Mouse (Mus musculus) intestine, embryonic 16.5 days (tissue): Measurements from ENCODE around the gene Gm49369. TPM values are rescaled to one million over a fixed set of nuclear protein-coding genes. Genes with fewer than 3 reads are reported as not detected.

Source experiments
- ATAC-seq: fragments of 200-750 bp; cut with Nextera tagmentation; 2 replicates; pipeline ENCODE4 v1.8.0; 2017; ENCODE audit warnings: moderate TSS enrichment, moderate library complexity
- H3K27ac ChIP-seq: fragments of 300-500 bp; sonication (generic); 2 replicates; pipeline ENCODE4 v1.5.1; 2014; ENCODE audit warnings: mild to moderate bottlenecking, low read length
- H3K27me3 ChIP-seq: fragments of 300-500 bp; sonication (generic); replicated peaks from 2 replicates; pipeline ENCODE4 v1.6.1; 2014; ENCODE audit warnings: low read length, control low read depth, mixed read lengths; ENCODE audit not compliant: control insufficient read depth, insufficient read depth
- H3K36me3 ChIP-seq: fragments of 300-500 bp; sonication (generic); 2 replicates; pipeline ENCODE4 v1.6.1; 2014; ENCODE audit warnings: low read length, control low read depth; ENCODE audit not compliant: control insufficient read depth, insufficient read depth
- H3K4me1 ChIP-seq: fragments of 300-500 bp; sonication (generic); 2 replicates; pipeline ENCODE4 v1.6.1; 2014; ENCODE audit warnings: low read length, control low read depth, mixed read lengths; ENCODE audit not compliant: control insufficient read depth, insufficient read depth
- H3K4me2 ChIP-seq: fragments of 300-500 bp; sonication (generic); 2 replicates; pipeline ENCODE4 v1.6.1; 2014; ENCODE audit warnings: low read depth, low read length, control low read depth
- H3K4me3 ChIP-seq: fragments of 300-500 bp; sonication (generic); 2 replicates; pipeline ENCODE4 v1.5.1; 2014; ENCODE audit warnings: mild to moderate bottlenecking, low read length
- H3K9ac ChIP-seq: fragments of 300-500 bp; sonication (generic); 2 replicates; pipeline ENCODE4 v1.6.1; 2014; ENCODE audit warnings: low read depth, low read length
- H3K9me3 ChIP-seq: fragments of 300-500 bp; sonication (generic); 2 replicates; pipeline ENCODE4 v1.6.1; 2016; ENCODE audit warnings: low read length, control low read depth; ENCODE audit not compliant: control insufficient read depth
- WGBS: fragments of 180-500 bp; shearing (Covaris S2); extraction: QIAGEN DNeasy Blood & Tissue Kit; methylation state at CpG from one replicate; pipeline ENCODE4 v1.1.7; 2014; 5-methylcytosine and 5-hydroxymethylcytosine counted together
- polyA plus RNA-seq: library from polyadenylated mRNA; unstranded; fragments of >200 nt; fragmentation: Nextera tagmentation; extraction: Ambion mirVana; gene quantifications from 2 replicates; pipeline ENCODE4 v1.2.1, GENCODE M21; 2015

The Gm49369 gene
- polyA plus RNA-seq, 1 experiment from 2014 or later, result 0.43 TPM

DNA sequence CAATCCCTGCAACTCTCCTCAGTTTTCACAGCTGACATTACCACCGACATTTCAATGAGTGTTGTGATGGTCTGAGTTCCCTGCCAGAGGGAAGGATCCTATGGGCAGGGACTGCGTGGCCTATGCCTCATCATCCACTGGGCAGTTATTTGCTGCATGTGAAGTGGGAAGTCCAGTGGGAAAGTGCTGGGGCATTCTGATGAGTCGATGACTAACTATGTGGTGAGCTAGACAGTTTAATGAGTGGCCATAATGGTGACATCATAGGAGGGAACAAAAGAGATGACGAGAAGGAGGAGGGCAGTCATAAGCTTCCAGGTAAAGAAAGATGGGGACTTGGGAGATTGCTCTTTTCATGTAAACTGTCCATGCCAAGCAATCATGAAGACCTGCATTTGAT is 19.4 kb downstream of the Gm49369 start:
- Histone ChIP-seq H3K36me3 (no peaks in the 10 kb centered on the region), H3K4me1 (no peaks in the 10 kb centered on the region), H3K27me3 (no peaks in the 10 kb centered on the region), H3K9ac (no peak overlapping the region), H3K4me3 (no peak overlapping the region), H3K9me3 (no peaks in the 10 kb centered on the region), H3K4me2 (no peak overlapping the region), H3K27ac (no peak overlapping the region)
- no peak for ATAC-seq
- 78% methylated on average over 4 of the region's 4 CpGs for WGBS

DNA sequence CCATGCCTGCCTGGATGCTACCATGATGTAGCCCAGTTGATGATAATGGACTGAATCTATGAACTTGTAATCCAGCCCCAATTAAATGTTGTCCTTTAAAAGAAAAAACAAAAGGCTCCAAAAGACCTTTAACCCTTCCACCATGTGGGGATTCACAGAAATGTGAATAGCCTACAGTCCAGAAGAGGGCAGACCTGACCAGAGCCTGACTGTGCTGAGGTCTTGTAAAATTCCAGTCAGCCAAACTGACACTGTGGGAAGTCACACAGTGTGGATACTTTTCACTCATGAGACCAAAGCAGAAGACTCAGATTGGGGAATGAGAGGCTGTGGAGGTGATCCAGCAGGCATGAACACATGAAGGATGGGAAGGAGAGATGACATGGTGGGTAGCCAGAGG is 21.7 kb downstream of the Gm49369 start:
- no peaks in the 10 kb centered on the region for H3K9me3 ChIP-seq
- H3K9ac ChIP-seq, result no peak overlapping the region
- ATAC-seq, result no peak
- no peak overlapping the region for H3K4me3 ChIP-seq
- H3K4me2 ChIP-seq, result no peak overlapping the region
- H3K4me1 ChIP-seq, result no peaks in the 10 kb centered on the region
- no peak overlapping the region for H3K27ac ChIP-seq
- H3K27me3 ChIP-seq, result no peaks in the 10 kb centered on the region
- no peaks in the 10 kb centered on the region for H3K36me3 ChIP-seq

DNA sequence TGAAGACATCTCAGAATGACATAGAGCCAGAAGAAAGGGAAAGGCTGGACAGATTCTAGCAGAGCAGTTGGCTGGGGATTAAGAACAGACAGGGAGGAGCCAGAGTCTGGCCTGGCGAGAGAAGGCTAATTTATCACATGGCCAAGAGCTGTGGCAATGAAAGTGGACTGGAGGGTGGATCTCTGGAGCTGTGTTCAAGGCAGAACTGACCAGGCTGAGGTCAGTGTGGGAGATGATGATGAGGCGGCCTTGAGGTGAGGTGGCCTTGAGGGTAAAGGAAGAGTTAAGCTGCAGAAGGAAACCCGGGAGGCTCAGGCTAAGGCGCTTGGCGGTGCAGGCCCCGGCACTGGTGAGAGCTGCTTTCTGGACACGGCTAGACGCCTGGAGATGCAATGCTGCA is 23.3 kb downstream of the Gm49369 start:
- WGBS, result 56% methylated on average over 8 of the region's 8 CpGs
- Histone ChIP-seq H3K4me2 (no peak overlapping the region), H3K4me3 (no peak overlapping the region), H3K9ac (no peak overlapping the region), H3K4me1 (peaks cover 8% of the 10 kb centered on the region), H3K27me3 (no peaks in the 10 kb centered on the region), H3K36me3 (no peaks in the 10 kb centered on the region), H3K27ac (no peak overlapping the region), H3K9me3 (no peaks in the 10 kb centered on the region)
- peak; percentile 19; the same call in 1 of the 2 replicates for ATAC-seq

DNA sequence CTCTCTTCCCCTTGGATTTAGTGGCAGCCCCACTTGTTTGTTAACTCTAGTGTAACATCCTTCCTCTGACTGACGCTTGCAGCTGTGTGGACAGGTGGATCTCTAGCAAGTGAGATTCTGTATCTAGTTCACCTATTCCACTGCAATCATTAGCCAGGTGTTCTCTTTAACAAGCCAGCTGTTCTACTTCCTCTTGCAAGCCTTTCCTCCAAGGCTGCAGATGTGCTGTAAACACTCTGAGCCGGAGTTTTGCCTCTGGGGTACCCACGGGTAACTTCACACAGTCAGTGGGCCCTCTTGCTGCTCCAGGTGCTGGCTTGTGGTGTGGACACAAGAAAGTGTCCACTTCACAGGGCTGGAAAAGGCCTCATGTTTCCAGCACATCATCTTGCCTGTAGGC is 24.9 kb downstream of the Gm49369 start:
- peaks cover 8% of the 10 kb centered on the region for H3K4me1 ChIP-seq
- no peak for ATAC-seq
- H3K27ac ChIP-seq, result no peak overlapping the region
- no peaks in the 10 kb centered on the region for H3K36me3 ChIP-seq
- no peak overlapping the region for H3K9ac ChIP-seq
- no peak overlapping the region for H3K4me3 ChIP-seq
- no peak overlapping the region for H3K4me2 ChIP-seq
- WGBS, result 57% methylated on average over 3 of the region's 3 CpGs
- no peaks in the 10 kb centered on the region for H3K27me3 ChIP-seq
- no peaks in the 10 kb centered on the region for H3K9me3 ChIP-seq

GRCm38 (mm10) chr7:142354661-142355233 is 27.7 kb downstream of the Gm49369 start:
- H3K36me3 ChIP-seq, result no peaks in the 10 kb centered on the region
- no peak overlapping the region for H3K27ac ChIP-seq
- WGBS, result 52% methylated on average over 8 of the region's 8 CpGs
- H3K27me3 ChIP-seq, result no peaks in the 10 kb centered on the region
- H3K4me3 ChIP-seq, result no peak overlapping the region
- no peak overlapping the region for H3K9ac ChIP-seq
- H3K4me2 ChIP-seq, result no peak overlapping the region
- peak; percentile 59 for ATAC-seq
- peaks cover 8% of the 10 kb centered on the region for H3K4me1 ChIP-seq
- H3K9me3 ChIP-seq, result no peaks in the 10 kb centered on the region

GRCm38 (mm10) chr7:142353854-142354253 is 28.6 kb downstream of the Gm49369 start:
- H3K9ac ChIP-seq, result no peak overlapping the region
- ATAC-seq, result peak; percentile 72
- H3K27ac ChIP-seq, result no peak overlapping the region
- H3K4me1 ChIP-seq, result peaks cover 14% of the 10 kb centered on the region
- 63% methylated on average over 5 of the region's 5 CpGs for WGBS
- no peaks in the 10 kb centered on the region for H3K27me3 ChIP-seq
- no peak overlapping the region for H3K4me2 ChIP-seq
- H3K36me3 ChIP-seq, result no peaks in the 10 kb centered on the region
- no peaks in the 10 kb centered on the region for H3K9me3 ChIP-seq
- H3K4me3 ChIP-seq, result no peak overlapping the region

DNA sequence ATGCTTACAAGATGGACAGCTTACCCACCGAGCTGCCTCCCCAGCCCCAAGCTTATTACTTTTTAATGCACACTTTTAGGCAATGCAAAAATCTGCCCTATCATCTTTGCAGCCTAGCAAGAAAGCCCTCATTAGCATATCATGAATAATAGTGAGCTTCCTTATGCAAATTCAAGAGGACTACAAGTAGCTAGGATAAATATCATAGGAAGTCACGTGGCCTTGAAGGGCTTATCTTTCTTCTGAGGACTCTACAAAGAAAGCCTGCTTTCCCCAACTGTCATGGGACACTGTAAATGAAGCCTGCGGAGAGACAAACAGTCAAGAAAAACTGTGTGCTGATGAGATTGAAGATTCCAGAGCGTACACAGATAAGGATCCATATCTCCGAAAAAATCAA is 30.9 kb downstream of the Gm49369 start:
- Histone ChIP-seq H3K4me2 (no peak overlapping the region), H3K36me3 (no peaks in the 10 kb centered on the region), H3K4me3 (no peak overlapping the region), H3K27me3 (no peaks in the 10 kb centered on the region), H3K9ac (no peak overlapping the region), H3K27ac (no peak overlapping the region), H3K9me3 (no peaks in the 10 kb centered on the region), H3K4me1 (peaks cover 14% of the 10 kb centered on the region)
- WGBS, result 52% methylated on average over 5 of the region's 5 CpGs
- no peak for ATAC-seq

- 29% methylated on average over 9 of the region's 9 CpGs for WGBS
- Histone ChIP-seq H3K27me3 (no peaks in the 10 kb centered on the region), H3K4me2 (no peak overlapping the region), H3K27ac (no peak overlapping the region), H3K4me3 (no peak overlapping the region), H3K9ac (no peak overlapping the region), H3K4me1 (peaks cover 7% of the 10 kb centered on the region), H3K36me3 (no peaks in the 10 kb centered on the region), H3K9me3 (no peaks in the 10 kb centered on the region)
- ATAC-seq, result peak; percentile 23; the same call in 1 of the 2 replicates
These were observed 33.0 kb downstream of the Gm49369 start for GRCm38 (mm10) chr7:142349308-142349961.

- Histone ChIP-seq H3K9me3 (no peaks in the 10 kb centered on the region), H3K27ac (no peak overlapping the region), H3K4me1 (peaks cover 6% of the 10 kb centered on the region; the same call in 1 of the 2 replicates), H3K4me2 (no peak overlapping the region), H3K36me3 (no peaks in the 10 kb centered on the region), H3K9ac (no peak overlapping the region), H3K4me3 (no peak overlapping the region), H3K27me3 (no peaks in the 10 kb centered on the region)
- WGBS, result 71% methylated on average over 4 of the region's 4 CpGs
- no peak for ATAC-seq
These were observed 34.9 kb downstream of the Gm49369 start for GRCm38 (mm10) chr7:142347542-142347941.

DNA sequence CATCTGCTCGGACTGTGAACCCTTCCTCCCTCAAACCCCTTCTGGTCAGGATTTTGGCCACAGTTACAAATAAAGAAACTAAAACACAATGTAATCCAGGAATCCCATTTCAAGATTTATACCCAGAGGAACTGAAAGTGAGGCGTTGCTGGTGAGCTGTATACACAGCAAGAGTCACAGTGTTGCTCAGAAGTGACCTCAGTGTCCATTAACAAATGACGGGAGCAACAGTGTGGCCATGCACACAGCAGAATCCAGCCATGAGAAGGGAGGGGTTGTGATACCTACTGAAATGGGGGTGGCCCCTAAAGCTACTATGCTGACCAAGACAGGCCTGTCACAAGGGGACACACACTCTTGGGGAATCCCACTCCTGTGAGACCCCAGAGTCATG is 40.2 kb downstream of the Gm49369 start:
- Histone ChIP-seq H3K36me3 (no peaks in the 10 kb centered on the region), H3K4me3 (no peak overlapping the region), H3K4me1 (no peaks in the 10 kb centered on the region), H3K9ac (no peak overlapping the region), H3K27ac (no peak overlapping the region), H3K27me3 (no peaks in the 10 kb centered on the region), H3K9me3 (no peaks in the 10 kb centered on the region), H3K4me2 (no peak overlapping the region)
- 64% methylated on average over 3 of the region's 3 CpGs for WGBS
- ATAC-seq, result no peak
